Mouse (Mus musculus) frontal cortex, adult (tissue): ENCODE measurements at regions not wholly inside any gene's neighbourhood (a gene's known extent, or its start where the extent isn't known, plus 50 kb on each side); places are given as distances from the start of the nearest gene placed in this dataset.

Source experiments
- ATAC-seq: cut with Nextera tagmentation; 2 replicates; pipeline ENCODE4 v1.9.2; 2017; ENCODE audit warnings: mild to moderate bottlenecking, moderate library complexity, mixed read lengths; ENCODE audit not compliant: low TSS enrichment

DNA sequence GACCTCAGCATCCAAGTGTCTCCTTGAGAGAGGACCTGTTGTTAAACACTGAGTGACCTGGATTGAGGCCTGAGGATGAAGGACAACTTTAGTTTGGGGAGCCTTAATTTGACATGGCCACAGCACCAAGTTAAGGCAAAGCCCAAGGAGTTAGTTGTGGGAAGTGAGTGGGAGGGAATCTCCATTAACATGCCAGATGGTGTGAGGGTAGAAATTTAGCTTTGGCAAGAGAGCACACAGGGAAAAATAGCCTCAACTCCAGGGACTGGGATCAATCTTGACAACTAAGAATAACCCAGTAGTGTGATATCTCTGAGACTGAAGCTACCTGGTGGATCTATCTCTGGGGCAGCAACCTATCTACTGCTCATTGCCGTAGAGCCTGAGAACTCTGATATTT lies 105.4 kb downstream of the Ahr start:
- peak; percentile 93 for ATAC-seq

GRCm38 (mm10) chr12:35419206-35419605 lies 115.6 kb downstream of the Ahr start:
- no peak for ATAC-seq

GRCm38 (mm10) chr12:35417943-35418342 lies 116.9 kb downstream of the Ahr start:
- no peak for ATAC-seq

- ATAC-seq = no peak
Observed at GRCm38 (mm10) chr12:35416583-35416982, 118.3 kb downstream of the Ahr start.

GRCm38 (mm10) chr12:35412715-35413114 lies 122.1 kb downstream of the Ahr start:
- peak; percentile 55; the same call in 1 of the 2 replicates for ATAC-seq

DNA sequence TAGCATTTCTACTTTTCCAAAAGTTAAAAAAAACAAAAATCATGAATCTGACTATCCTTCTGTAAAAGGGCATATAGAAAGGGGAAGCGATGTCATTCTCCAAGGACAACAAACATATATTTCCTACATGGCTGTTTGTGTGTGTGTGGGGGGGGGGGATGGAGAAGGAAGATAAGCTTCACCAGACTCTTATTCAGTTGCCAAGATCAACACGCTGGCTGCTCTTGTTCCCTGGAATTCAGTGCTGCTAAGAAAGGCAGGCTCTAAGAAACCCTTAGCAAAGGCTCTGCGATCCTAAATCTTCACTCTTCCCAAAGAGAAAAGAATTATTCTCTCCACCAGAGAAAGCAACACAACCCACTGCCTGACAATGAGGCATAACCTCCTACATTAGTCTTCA lies 126.4 kb downstream of the Ahr start:
- peak; percentile 64 for ATAC-seq

DNA sequence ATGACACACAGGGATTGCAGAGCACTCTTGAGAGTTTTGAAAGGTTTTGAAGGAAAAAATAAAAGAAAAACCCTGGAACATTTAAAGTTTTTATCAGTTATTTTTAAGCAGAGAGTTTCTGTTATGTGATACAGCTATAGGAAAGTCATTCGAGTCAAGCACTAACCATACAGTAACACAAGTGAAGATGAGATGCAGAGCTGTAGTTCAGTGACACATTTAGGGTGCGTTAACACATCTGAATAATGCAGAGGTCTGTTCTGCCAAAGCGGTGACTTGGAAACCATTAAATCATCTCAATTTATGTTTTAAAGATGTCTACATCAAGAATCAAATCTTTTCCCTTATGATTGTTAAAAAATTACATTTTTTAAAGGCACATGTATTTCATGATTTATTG lies 126.8 kb downstream of the Ahr start:
- peak; percentile 78 for ATAC-seq

DNA sequence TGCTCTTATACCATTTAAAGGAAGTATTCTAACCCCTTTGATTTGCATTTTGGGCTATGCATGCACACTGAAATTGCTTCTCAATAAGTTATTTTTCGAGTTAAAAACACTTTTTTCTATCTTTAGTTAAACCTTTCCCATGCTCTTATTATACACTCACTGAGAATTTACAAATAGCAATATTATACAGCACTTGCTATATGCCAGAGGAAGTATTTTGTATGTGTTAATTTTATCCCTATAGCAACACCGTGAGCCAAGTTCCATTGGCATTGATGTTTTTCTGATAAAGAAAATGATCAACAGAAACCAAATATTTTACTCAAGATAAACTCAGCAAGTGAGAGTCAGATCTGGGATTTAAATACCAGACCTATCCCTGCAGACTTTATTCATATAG lies 133.0 kb downstream of the Ahr start:
- ATAC-seq = no peak

DNA sequence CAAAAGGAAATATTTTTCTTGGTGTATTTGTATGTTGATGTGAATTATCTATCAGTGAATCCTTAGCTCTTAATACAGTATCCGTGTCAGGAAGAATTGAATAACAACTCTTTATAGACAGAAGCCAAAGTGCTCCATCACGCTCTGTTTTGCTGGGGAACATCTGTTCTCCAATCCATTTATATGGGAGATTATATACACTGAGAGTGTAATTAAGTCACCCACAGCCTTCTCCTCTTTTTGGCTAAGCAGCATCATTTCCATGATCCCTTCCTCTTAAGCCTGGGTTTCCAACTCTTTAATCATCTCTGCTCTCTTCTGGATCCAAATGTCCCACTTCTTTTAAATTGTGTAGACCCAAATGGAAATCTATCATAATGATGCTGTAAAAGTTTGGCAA lies 133.6 kb downstream of the Ahr start:
- peak; percentile 77 for ATAC-seq

DNA sequence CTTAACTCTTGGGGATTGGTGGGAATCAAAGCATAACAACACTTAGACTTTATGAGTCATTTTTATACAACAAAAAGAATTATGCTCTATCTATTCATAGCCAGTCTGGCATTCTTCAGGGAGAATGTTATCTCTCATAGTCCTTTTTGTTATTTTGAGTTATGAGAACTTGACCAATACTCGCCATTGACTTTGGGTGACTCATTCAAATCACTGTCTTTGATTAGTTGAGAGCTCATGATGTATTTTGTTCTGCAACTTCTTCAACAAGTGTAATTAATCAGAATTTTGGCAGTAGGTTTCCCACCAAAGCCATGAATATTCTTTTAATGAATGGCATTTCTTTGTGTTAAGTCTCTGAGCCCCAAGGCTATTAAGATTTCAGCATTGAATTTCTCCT lies 139.6 kb downstream of the Ahr start:
- no peak for ATAC-seq

GRCm38 (mm10) chr12:35392111-35392510 lies 142.7 kb downstream of the Ahr start:
- ATAC-seq = peak; percentile 73

DNA sequence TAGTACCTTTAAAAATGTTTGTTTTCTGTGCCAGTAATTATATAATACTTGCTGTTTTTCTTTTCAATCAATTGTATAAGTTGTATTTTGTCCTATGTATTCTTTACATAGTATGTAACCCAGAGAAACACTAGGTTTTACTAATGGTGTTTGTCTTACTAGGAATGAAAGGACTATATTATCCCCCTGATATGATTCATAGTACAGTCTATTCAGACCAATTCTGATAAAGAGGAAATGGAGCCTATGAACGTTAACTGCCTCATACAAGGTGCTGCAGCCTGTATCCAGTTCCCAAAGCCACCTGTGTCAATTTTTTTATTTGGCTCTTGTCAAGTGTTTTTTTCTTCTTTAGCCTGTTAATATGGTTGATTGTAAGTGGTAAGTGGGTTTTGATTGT lies 144.6 kb downstream of the Ahr start:
- no peak for ATAC-seq

GRCm38 (mm10) chr12:35389839-35390238 lies 145.0 kb downstream of the Ahr start:
- no peak for ATAC-seq

GRCm38 (mm10) chr12:35384211-35384610 lies 150.6 kb downstream of the Ahr start:
- ATAC-seq = no peak

DNA sequence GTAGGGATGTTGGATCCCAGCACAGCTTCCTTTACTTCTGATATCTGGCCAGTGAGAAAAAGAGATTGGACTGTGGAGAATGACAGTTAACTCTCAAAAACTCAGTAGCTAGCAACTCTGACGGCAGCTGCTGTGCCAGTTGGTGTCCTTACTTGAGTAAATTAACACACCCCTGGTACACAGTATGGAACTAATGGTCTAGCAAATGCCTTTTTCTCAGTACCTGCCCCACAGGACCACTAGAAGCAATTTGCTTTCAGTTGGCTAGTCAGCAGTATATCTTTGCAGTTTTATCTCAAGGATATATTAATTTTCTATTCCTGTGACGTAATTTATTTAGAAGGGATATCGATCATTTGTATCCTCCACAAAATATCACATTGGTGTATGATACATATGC lies 157.6 kb downstream of the Ahr start:
- no peak for ATAC-seq

GRCm38 (mm10) chr12:35376365-35376764 lies 158.5 kb downstream of the Ahr start:
- no peak for ATAC-seq

GRCm38 (mm10) chr12:35357901-35358300 lies 176.9 kb downstream of the Ahr start:
- no peak for ATAC-seq

GRCm38 (mm10) chr12:35338191-35338954 lies 196.5 kb downstream of the Ahr start:
- ATAC-seq = no peak

DNA sequence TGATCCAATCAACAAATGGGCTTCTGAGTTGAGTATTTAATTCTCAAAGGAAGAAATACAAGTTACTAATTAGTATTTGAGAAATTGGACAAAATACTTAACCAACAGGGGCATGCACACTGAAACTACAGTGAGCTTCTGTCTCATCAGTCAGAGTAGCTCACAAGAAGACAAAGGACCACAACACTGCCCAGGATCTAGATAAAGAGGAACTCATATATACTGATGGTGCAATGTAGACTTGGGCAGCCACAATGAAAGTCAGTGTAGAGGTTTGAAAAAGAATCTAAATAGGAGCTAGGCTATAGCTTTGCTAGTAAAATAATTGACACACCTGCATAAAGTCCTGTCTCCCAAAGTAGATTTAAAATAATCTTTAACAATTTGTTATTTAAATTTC lies 198.5 kb downstream of the Ahr start:
- ATAC-seq = no peak

GRCm38 (mm10) chr12:35334344-35335075 lies 200.3 kb downstream of the Ahr start:
- ATAC-seq = no peak

DNA sequence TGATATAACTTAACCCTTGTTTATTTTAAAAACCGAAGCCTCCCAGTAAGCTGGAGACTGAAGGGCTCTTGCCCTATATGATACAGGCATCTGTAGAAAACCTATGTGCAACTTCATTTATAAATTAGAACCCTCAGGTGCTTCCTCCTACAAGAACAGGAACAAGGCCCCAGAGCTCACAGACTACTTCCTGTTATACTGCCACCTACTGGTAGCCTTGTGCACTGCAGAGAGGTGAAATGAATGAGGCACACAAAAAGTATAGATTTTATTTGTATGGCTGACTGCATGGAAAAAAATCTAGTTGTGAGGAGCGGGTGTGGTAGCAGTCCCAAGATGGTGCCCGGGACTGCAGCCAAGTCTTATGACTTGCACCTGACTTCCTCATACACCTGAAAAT lies 203.5 kb downstream of the Ahr start:
- ATAC-seq = no peak

- no peak for ATAC-seq
Observed at GRCm38 (mm10) chr12:35329699-35330098, 205.1 kb downstream of the Ahr start.

DNA sequence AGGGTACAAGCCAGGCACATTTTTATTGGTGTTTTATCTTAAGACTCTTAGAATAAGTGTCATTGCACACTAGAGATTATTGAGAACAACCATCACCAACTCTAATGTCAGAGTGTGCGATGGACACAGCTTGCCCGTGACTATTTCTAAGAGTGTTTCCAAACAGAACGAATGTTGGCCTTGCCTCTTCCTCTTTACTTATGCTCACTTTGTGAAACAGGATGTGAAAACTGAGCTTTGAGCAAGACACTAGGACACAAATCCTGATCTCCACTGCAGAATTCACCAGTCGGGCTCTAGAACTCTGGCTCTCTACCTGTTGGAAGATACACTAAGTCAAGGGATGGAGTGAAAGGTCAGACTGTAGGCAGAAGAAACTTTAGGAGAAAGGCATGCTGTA lies 215.3 kb downstream of the Ahr start:
- no peak for ATAC-seq
